Mouse (Mus musculus) small intestine, adult 2 months (tissue): ENCODE measurements at regions not wholly inside any gene's neighbourhood (a gene's known extent, or its start where the extent isn't known, plus 50 kb on each side); places are given as distances from the start of the nearest gene placed in this dataset.

Experiments
- H3K27ac ChIP-seq: fragments of 200-500 bp; 2 replicates; pipeline ENCODE4 v1.5.1; 2012; ENCODE audit warnings: low read depth, low read length, control low read depth, inconsistent platforms; ENCODE audit not compliant: insufficient read depth
- H3K27me3 ChIP-seq: fragments of 200-500 bp; 2 replicates; pipeline ENCODE4 v1.6.1; 2012; ENCODE audit warnings: mild to moderate bottlenecking, moderate library complexity, low read length, inconsistent platforms; ENCODE audit not compliant: control insufficient read depth, insufficient read depth
- H3K36me3 ChIP-seq: fragments of 200-500 bp; 2 replicates; pipeline ENCODE4 v1.6.1; 2012; ENCODE audit warnings: mild to moderate bottlenecking, low read length, control low read depth, inconsistent platforms; ENCODE audit not compliant: control insufficient read depth, insufficient read depth
- H3K4me1 ChIP-seq: fragments of 200-500 bp; 2 replicates; pipeline ENCODE4 v1.6.1; 2012; ENCODE audit warnings: low read length, inconsistent platforms, mixed read lengths; ENCODE audit not compliant: control insufficient read depth, insufficient read depth, insufficient read length
- H3K4me3 ChIP-seq: fragments of 200-500 bp; 2 replicates; pipeline ENCODE4 v1.5.1; 2012; ENCODE audit warnings: low read depth, mild to moderate bottlenecking, control low read depth, inconsistent platforms, low read length, moderate library complexity
- CTCF ChIP-seq: fragments of 200-500 bp; IDR thresholded peaks from 2 replicates; pipeline ENCODE4 v1.5.1; 2012; ENCODE audit warnings: low read depth, mild to moderate bottlenecking, control low read depth, inconsistent platforms, low read length, moderate library complexity, mixed read lengths; ENCODE audit not compliant: insufficient replicate concordance, insufficient read length; ENCODE audit errors: extremely low read depth
- POLR2A ChIP-seq: fragments of 200-500 bp; IDR thresholded peaks from 2 replicates; pipeline ENCODE4 v1.6.1; 2012; ENCODE audit warnings: low read depth, mild to moderate bottlenecking, control low read depth, inconsistent platforms, low read length, moderate library complexity
- WGBS: fragments of 180-500 bp; shearing (Covaris S2); methylation state at CpG from one replicate; pipeline ENCODE4 v1.1.7; 2018; 5-methylcytosine and 5-hydroxymethylcytosine counted together

- H3K27me3 ChIP-seq, result no peaks in the 10 kb centered on the region; the same call in 1 of the 2 replicates
- peak; percentile 51; the same call in 1 of the 2 replicates for TF ChIP-seq CTCF
- TF ChIP-seq POLR2A, result no peak
- no peaks in the 10 kb centered on the region for H3K36me3 ChIP-seq
- H3K4me3 ChIP-seq, result no peak overlapping the region
- 37% methylated on average over 2 of the region's 2 CpGs for WGBS
- H3K27ac ChIP-seq, result no peak overlapping the region
- H3K4me1 ChIP-seq, result no peaks in the 10 kb centered on the region
Observed at GRCm38 (mm10) chr4:124102684-124103083, 184.9 kb upstream of the 4930535I16Rik start.

GRCm38 (mm10) chr4:124086801-124087200, 169.0 kb upstream of the 4930535I16Rik start:
- no peak for TF ChIP-seq CTCF
- no peak for TF ChIP-seq POLR2A
- Histone ChIP-seq H3K27me3 (no peaks in the 10 kb centered on the region), H3K4me3 (no peak overlapping the region), H3K36me3 (no peaks in the 10 kb centered on the region), H3K27ac (no peak overlapping the region), H3K4me1 (no peaks in the 10 kb centered on the region)
- 67% methylated on average over 7 of the region's 7 CpGs for WGBS

- no peak overlapping the region for H3K27ac ChIP-seq
- no peaks in the 10 kb centered on the region for H3K4me1 ChIP-seq
- WGBS, result 74% methylated on average over 7 of the region's 7 CpGs
- H3K36me3 ChIP-seq, result no peaks in the 10 kb centered on the region
- no peaks in the 10 kb centered on the region for H3K27me3 ChIP-seq
- no peak overlapping the region for H3K4me3 ChIP-seq
- TF ChIP-seq CTCF, result no peak
Observed at GRCm38 (mm10) chr4:124086254-124086653, 168.4 kb upstream of the 4930535I16Rik start.

GRCm38 (mm10) chr4:124079603-124080002, 161.8 kb upstream of the 4930535I16Rik start:
- H3K4me1 ChIP-seq, result no peaks in the 10 kb centered on the region
- H3K4me3 ChIP-seq, result no peak overlapping the region
- WGBS, result 40% methylated on average over 3 of the region's 3 CpGs
- no peak for TF ChIP-seq CTCF
- TF ChIP-seq POLR2A, result no peak
- no peaks in the 10 kb centered on the region for H3K27me3 ChIP-seq
- H3K27ac ChIP-seq, result no peak overlapping the region
- H3K36me3 ChIP-seq, result no peaks in the 10 kb centered on the region

GRCm38 (mm10) chr4:124075551-124075950, 157.7 kb upstream of the 4930535I16Rik start:
- Histone ChIP-seq H3K36me3 (no peaks in the 10 kb centered on the region), H3K27ac (no peak overlapping the region), H3K4me1 (no peaks in the 10 kb centered on the region), H3K27me3 (no peaks in the 10 kb centered on the region), H3K4me3 (no peak overlapping the region)
- WGBS, result 61% methylated on average over 5 of the region's 5 CpGs
- TF ChIP-seq CTCF, result no peak
- no peak for TF ChIP-seq POLR2A

GRCm38 (mm10) chr4:124073646-124074045, 155.8 kb upstream of the 4930535I16Rik start:
- Histone ChIP-seq H3K27me3 (no peaks in the 10 kb centered on the region), H3K27ac (no peak overlapping the region), H3K4me1 (no peaks in the 10 kb centered on the region), H3K36me3 (no peaks in the 10 kb centered on the region), H3K4me3 (no peak overlapping the region)
- 60% methylated on average over 1 of the region's 1 CpGs for WGBS
- TF ChIP-seq CTCF (no peak), POLR2A (no peak)

- Histone ChIP-seq H3K4me1 (no peaks in the 10 kb centered on the region), H3K4me3 (no peak overlapping the region), H3K27me3 (no peaks in the 10 kb centered on the region), H3K27ac (no peak overlapping the region), H3K36me3 (no peaks in the 10 kb centered on the region)
- TF ChIP-seq POLR2A (no peak), CTCF (no peak)
- WGBS, result 86% methylated on average over 3 of the region's 3 CpGs
Observed at GRCm38 (mm10) chr4:124064601-124065000, 146.8 kb upstream of the 4930535I16Rik start.
